Mouse (Mus musculus) thymus, postnatal 36 days (tissue): Measurements from ENCODE around the gene Defa2.
"Not testable (repeated sequence)": the region's sequence is repeated elsewhere in the genome, so short reads cannot be mapped to it uniquely, and the experiment has no call there.

Experiments used
- DNase-seq, 2 experiments: peaks; one replicate each; pipeline ENCODE4 v3.0.0; 2022; ENCODE audit warnings: mixed read lengths in 2 of 2

The Defa2 gene

GRCm38 (mm10) chr8:21378215-21378614, at the start of gene Defa2:
Gene Defa2, plus strand, starts transcription at chr8:21378515.
- not testable (repeated sequence) for DNase-seq

DNA sequence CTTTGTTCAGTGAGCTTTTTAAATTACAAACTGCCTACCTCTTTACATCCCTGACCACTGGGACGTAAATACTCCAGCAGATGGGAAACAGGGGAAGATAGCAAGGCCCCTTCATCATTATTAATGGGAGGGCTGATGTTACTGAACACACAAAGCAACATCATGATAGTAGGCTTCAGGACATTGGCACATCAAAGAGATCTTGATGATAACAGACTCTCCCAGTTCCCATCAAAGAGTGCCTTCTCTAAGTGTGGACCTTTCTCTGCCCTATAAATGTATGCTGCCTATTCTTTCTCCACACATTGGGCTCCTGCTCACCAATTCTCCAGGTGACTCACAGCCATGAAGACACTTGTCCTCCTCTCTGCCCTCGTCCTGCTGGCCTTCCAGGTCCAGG, 13.2 kb downstream of the Defa2 start, which contains the start of gene Defa33:
Gene Defa33 (plus strand): TSS at position 301 of the 400 bp plus-strand sequence.
- not testable (repeated sequence) for DNase-seq

DNA sequence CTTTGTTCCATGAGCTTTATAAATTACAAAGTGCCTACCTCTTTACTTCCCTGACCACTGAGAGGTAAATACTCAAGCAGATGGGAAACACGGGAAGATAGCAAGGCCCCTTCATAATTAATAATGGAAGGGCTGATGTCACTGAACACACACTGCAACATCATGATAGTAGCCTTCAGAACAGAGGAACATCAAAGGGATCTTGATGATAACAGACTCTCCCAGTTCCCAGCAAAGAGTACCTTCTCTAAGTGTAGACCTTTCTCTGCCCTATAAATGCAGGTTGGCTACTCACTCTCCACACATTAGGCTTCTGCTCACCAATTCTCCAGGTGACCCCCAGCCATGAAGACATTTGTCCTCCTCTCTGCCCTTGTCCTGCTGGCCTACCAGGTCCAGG, 48.8 kb downstream of the Defa2 start, which contains the start of gene Defa36:
Gene Defa36 (plus strand): TSS at position 301 of the 400 bp plus-strand sequence.
- DNase-seq = not testable (repeated sequence)
